Mouse (Mus musculus) lung, postnatal 0 days (tissue): ENCODE data around the gene Olfr1204.

Source experiments
- CTCF ChIP-seq: IDR thresholded peaks from 2 replicates; pipeline ENCODE4 v1.5.1; 2016; ENCODE audit warnings: antibody characterized with exemption, mild to moderate bottlenecking
- EP300 ChIP-seq: IDR thresholded peaks from 2 replicates; pipeline ENCODE4 v1.6.1; 2016; ENCODE audit warnings: antibody characterized with exemption, mild to moderate bottlenecking, control low read depth

DNA sequence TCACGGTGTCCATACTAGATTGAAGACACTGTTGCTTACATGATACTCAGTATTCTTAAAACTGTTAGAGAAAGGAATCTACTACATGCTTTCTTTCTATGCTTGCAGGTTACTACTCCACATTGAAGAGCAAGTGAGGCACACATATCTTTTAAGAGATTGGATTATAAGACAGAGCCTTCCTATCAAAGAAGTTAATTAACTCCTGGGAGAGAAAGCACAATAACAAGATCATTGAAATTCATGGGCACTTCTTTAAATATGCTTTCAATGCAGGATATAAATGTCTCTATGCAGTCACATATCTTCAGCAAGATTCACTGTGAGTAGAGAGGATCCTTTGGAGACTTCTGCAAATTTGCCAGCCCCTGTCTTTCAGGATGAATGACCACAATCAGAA is at the start of gene Olfr1204:
- no peak for TF ChIP-seq EP300
- no peak for TF ChIP-seq CTCF
